Mouse (Mus musculus) WW6 (cell line): ENCODE data around the gene Ccser2.

Experiments
- DNase-seq: peaks from one replicate; pipeline ENCODE4 v3.0.0-alpha.2; 2013; ENCODE audit warnings: low read depth, low spot score

Gene Ccser2

DNA sequence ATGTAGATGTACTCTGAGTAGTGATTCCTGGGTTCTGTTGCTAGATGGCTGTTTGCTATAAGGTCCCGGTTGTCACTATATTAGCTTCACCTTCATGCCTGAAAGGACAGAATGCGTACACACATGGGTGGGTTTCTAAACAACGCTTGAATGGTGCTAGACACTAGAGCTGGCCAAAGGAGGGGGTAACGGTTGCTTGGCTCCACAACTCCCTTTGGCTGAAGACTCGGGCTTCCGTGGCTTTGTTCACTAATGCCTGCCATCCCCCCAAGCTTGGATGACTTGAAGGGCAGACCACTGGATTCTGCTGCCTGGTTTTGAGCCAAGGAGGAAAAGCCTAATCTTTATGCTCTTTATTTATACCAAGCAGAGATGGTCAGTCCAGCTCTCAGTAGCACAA, 98.3 kb downstream of the Ccser2 start:
- DNase-seq: no peak

DNA sequence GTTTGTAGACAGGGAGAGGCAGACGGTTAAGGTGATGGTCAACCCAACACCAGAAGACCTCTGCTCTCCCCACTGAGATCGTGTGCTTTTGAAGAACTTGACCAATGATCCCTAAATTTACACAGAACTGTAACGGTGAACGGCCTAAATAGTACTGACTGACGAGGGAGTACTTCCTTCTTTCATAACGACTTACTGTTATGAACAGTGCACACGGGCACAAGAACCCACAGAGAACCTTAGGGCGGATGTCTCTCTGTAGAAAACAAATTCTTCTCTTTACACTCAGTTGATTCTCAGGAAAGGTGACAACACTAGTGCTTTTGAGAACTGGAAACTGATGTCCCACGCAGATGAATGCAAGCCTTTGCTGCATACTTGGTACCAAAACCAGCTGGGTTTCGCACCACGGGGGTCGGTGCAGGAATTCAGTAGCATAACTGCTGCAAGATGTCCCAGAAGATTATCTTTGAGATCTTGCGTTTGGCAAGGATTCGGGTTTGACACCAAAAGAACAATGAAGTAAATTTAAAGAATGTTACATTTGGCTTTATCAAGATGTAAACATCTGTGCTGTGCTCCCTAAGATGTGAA, 99.7 kb downstream of the Ccser2 start:
- DNase-seq: no peak

DNA sequence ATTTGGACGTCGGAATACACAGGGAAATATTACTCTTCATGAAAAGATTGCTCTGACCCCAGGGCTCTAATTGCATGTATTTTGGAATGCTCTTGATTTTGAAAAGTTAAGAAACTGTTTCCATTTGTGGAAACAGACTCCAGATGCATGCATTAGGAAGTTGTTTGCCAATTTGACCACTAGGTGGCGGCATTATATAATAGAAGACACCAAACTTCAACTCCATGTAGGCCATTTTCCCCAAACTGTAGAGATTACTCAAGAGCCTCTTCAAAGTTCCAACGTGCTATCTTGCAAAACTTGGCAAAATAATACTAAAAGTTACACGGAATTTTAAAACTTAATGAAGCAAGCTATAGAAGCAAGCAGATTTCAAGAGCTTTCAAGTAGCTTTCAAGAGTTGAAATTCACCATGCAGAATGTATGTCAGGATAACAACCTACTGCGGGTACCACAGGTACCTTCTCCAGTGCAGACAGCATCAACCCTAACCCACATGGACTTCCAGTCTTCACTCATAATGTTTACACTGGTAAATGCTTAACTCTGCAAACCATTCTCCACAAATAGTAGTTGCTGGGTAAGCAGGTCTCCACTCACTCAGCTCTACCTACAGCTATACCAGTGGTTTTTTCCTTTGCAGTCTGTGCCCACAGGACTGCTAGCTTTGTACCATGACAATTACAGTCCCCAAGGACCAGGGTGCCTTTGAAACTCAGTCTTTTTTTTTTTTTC, 101.4 kb downstream of the Ccser2 start:
- DNase-seq: peak; percentile 26

DNA sequence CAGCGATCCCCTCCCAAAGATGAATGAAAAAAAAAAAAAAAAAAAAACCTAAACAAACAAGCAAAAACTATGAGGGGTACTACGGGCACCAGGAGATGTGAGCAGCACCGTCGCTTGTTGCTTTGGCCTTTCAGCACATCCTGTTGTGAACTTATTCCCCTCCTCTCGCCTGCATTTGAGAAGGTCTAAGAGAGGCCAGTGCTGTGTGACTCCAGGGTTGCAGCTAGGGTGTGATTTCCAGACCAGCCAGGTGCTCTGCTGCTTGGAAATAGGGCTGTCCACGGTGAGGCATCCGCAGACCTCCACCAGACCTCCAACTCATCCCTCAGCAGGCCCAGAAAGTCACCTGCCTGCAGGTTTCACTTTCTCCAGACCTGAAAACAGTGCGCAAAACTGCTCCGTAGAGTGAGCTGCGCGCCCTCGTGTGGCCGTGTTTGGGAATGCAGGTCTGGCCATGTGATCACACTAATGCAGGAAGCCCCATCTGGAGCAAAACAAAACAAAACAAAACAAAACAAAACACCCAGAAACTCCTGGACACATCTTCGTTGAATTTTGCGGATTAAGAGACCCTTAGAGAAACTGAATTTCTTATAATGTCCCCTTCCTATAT, 104.6 kb downstream of the Ccser2 start:
- DNase-seq: peak; percentile 69

DNA sequence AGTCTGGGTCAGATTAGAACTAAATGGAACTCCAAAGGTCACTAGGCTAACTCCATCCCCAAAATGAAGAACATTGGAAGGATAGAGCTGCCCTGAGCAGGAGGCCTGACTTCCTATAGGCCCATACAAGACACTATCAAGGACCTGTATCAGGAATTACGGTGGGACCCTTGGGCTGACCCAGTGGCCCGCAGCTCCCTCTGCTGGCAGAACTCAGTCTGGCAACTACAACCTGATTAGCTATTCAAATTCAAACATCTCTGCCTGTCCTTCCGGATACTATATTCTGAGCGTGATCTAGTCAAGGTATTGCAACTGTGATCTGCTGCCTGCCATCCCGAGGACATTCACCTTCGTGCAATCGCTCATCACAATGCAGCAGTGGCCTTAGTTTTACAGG, 106.2 kb downstream of the Ccser2 start:
- peak; percentile 45 for DNase-seq

DNA sequence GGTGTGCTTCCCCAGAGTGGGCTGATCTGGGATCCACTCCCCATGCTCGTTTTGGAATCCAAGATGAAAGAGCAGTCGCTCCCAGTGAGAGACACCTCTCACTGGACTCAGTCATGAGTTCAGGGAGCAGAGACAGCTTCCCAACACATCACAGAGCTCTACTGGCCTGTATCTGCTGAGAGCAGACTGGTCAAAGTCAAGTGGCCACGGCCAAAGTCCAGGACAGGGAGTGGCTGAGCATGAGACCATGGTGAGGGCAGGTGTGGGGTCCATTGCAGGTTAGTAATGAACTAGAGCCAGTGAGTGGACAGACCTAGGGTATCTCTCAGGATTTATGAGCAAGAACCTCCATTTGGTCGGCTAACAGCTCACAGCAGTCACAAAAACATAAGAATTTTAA, 109.6 kb downstream of the Ccser2 start:
- no peak for DNase-seq

DNA sequence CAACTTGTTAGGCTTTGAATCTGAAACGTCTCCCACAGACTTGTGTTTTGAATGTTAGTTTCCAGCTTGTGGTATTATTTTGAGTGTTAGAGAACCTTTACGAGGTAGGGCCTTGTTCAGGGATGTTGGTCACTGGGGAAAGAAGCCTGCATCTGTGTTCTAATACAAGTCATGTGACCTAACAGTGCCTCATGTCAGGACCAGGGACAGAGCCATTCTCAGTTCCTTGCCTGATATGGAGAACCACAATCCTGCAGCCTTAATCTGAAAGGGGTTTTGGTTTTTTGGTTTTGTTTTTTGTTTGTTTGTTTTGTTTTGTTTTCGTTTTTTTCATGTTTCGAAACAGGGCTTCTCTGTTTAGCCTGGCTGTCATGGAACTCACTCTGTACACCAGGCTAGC, 115.6 kb downstream of the Ccser2 start:
- no peak for DNase-seq

DNA sequence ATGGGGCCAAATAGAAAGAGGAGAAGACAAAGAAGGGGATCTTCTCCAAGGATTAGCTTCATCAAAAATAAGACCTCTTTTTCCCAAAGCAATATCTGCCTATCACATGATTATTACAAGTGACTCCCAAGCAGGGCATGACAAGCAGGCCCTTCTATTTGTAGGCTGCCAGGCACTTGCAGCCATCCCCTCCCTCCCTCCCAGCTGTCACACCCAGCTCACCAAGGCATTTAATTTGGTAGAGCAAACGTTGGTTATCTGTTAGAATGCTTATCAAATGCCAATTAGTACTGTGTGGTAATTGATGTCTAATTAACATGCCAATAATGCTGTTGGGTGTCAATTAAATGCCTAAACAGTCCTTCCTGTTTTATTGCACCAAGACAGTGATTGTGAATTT, 119.7 kb downstream of the Ccser2 start:
- DNase-seq: no peak
